8 mouse cellular contexts compared by ENCODE assay signal in genomic region chr4:150119055-150119454, GRCm38 (mm10). TPM values are rescaled to one million over a fixed set of nuclear protein-coding genes. Genes with fewer than 3 reads are reported as not detected.
DNase-seq lines count a peak whose midpoint lies in the region; ATAC-seq lines count a peak whose summit lies in the region.

Gene Slc2a5, plus strand, starts transcription at chr4:150119283.

- no peak within 1 kb of the TSS for H3K9ac ChIP-seq in kidney, embryonic 15.5 days
- H3K9ac ChIP-seq in hindbrain, embryonic 16.5 days (ENCODE audit: low read depth, low read length) = no peak within 1 kb of the TSS
- H3K9ac ChIP-seq in neural tube, embryonic 11.5 days (ENCODE audit: low read length) = no peak within 1 kb of the TSS

- H3K9me3 ChIP-seq in kidney, embryonic 15.5 days (replicated peaks) = no peaks in the 10 kb centered on the region
- no peaks in the 10 kb centered on the region for H3K9me3 ChIP-seq in hindbrain, embryonic 16.5 days (ENCODE audit: control insufficient read depth, low read length)
- no peaks in the 10 kb centered on the region for H3K9me3 ChIP-seq in neural tube, embryonic 11.5 days (ENCODE audit: control insufficient read depth, low read length)

- no peak for DNase-seq in kidney, postnatal 14 days
- DNase-seq in embryo, embryonic 10 days (ENCODE audit: low spot score) = peak; percentile 73
- DNase-seq in neural tube, embryonic 11.5 days (ENCODE audit: low spot score) = peak; percentile 63
- no peak for DNase-seq in cerebellum, adult 18-20 months
- DNase-seq in left cerebral cortex, adult 9 months (ENCODE audit: low spot score in 2 of 2) = no peak

- H3K27ac ChIP-seq in kidney, embryonic 15.5 days = peak within 1 kb of the TSS; percentile 51; the same call in 1 of the 2 replicates
- H3K27ac ChIP-seq in hindbrain, embryonic 16.5 days (ENCODE audit: low read depth, low read length) = 0 out of 2 replicates have a peak within 1 kb of the TSS, but pooled peaks have one; percentile 6
- no peak within 1 kb of the TSS for H3K27ac ChIP-seq in neural tube, embryonic 11.5 days (ENCODE audit: low read depth, low read length)

- no peaks in the 10 kb centered on the region for H3K36me3 ChIP-seq in kidney, embryonic 15.5 days
- no peaks in the 10 kb centered on the region for H3K36me3 ChIP-seq in hindbrain, embryonic 16.5 days (ENCODE audit: control insufficient read depth, insufficient read depth, low read length)
- no peaks in the 10 kb centered on the region for H3K36me3 ChIP-seq in neural tube, embryonic 11.5 days (ENCODE audit: control insufficient read depth, insufficient read depth, low read length)

- peaks cover 23% of the 10 kb centered on the region for H3K4me1 ChIP-seq in kidney, embryonic 15.5 days
- no peaks in the 10 kb centered on the region; the same call in 1 of the 2 replicates for H3K4me1 ChIP-seq in hindbrain, embryonic 16.5 days (ENCODE audit: control insufficient read depth, insufficient read depth, low read depth, low read length)
- H3K4me1 ChIP-seq in neural tube, embryonic 11.5 days (ENCODE audit: control insufficient read depth, insufficient read depth, low read length) = no peaks in the 10 kb centered on the region; the same call in 1 of the 2 replicates

- H3K4me2 ChIP-seq in kidney, embryonic 15.5 days = peak within 1 kb of the TSS; percentile 59
- H3K4me2 ChIP-seq in hindbrain, embryonic 16.5 days (ENCODE audit: low read length) = peak within 1 kb of the TSS; percentile 39
- peak within 1 kb of the TSS; percentile 29 for H3K4me2 ChIP-seq in neural tube, embryonic 11.5 days (ENCODE audit: low read depth)

- 9% methylated on average over 15 of the region's 15 CpGs for WGBS in kidney, embryonic 15.5 days
- WGBS in hindbrain, embryonic 16.5 days = 11% methylated on average over 15 of the region's 15 CpGs
- 3% methylated on average over 15 of the region's 15 CpGs for WGBS in neural tube, embryonic 11.5 days

- ATAC-seq in kidney, embryonic 15.5 days (replicated peaks; ENCODE audit: low FRiP score) = peak; percentile 47; the same call in 1 of the 2 replicates
- ATAC-seq in hindbrain, embryonic 16.5 days = 0 out of 2 replicates have a peak, but pooled peaks have one; percentile 25
- no peak for ATAC-seq in neural tube, embryonic 11.5 days (ENCODE audit: insufficient read depth, low FRiP score, low TSS enrichment)
- no peak for ATAC-seq in erythroblast, adult 5-6 weeks (replicated peaks; ENCODE audit: low FRiP score, poor library complexity, severe bottlenecking)

- H3K27me3 ChIP-seq in kidney, embryonic 15.5 days = no peaks in the 10 kb centered on the region; the same call in 1 of the 2 replicates
- H3K27me3 ChIP-seq in hindbrain, embryonic 16.5 days (replicated peaks; ENCODE audit: control insufficient read depth, insufficient read depth, low read length) = no peaks in the 10 kb centered on the region
- H3K27me3 ChIP-seq in neural tube, embryonic 11.5 days (ENCODE audit: control insufficient read depth, insufficient read depth, low read length) = no peaks in the 10 kb centered on the region

- peak within 1 kb of the TSS; percentile 27 for H3K4me3 ChIP-seq in kidney, embryonic 15.5 days (replicated peaks)
- no peak within 1 kb of the TSS for H3K4me3 ChIP-seq in hindbrain, embryonic 16.5 days (ENCODE audit: low read length)
- peak within 1 kb of the TSS; percentile 6; the same call in 1 of the 2 replicates for H3K4me3 ChIP-seq in neural tube, embryonic 11.5 days (ENCODE audit: low read depth, low read length)

RNA-seq across cellular contexts. Expression of gene Slc2a5, which starts in this region (rescaled TPM):
- 1.6 and 2.7 TPM in 2 replicates for polyA plus RNA-seq in kidney, embryonic 15.5 days (2015; fragmentation: Nextera tagmentation; extraction: Ambion mirVana)
- polyA plus RNA-seq in hindbrain, embryonic 16.5 days (2015; fragmentation: Nextera tagmentation; extraction: Ambion mirVana) = 2.8 and 3.0 TPM in 2 replicates
- polyA plus RNA-seq in neural tube, embryonic 11.5 days (2014; fragmentation: Nextera tagmentation; extraction: Ambion mirVana) = 2.9 and 3.3 TPM in 2 replicates
- not detected in 2 replicates for total RNA-seq in erythroblast, adult 5-6 weeks (2015; ENCODE audit: low replicate concordance)
- not detected in 2 replicates for total RNA-seq in erythroblast, adult 5-6 weeks (2017; ENCODE audit: low replicate concordance)

Comparison
In these comparisons a context has a peak if more than half of its experiments do, and no peak if none do; other contexts are left out.
1. ATAC-seq: peak in kidney, embryonic 15.5 days (single experiment) and hindbrain, embryonic 16.5 days (single experiment); none in neural tube, embryonic 11.5 days (single experiment) and erythroblast, adult 5-6 weeks (single experiment).
2. DNase-seq: peak in embryo, embryonic 10 days (single experiment) and neural tube, embryonic 11.5 days (single experiment); none in kidney, postnatal 14 days (single experiment), cerebellum, adult 18-20 months (0 of 2) and left cerebral cortex, adult 9 months (0 of 2).
3. Peak in every context shown above with its lines, with median percentiles within 50 percentile points of each other: H3K4me2 ChIP-seq.